Mouse (Mus musculus) limb, embryonic 11.5 days (tissue): ENCODE data around the gene Cradd. TPM values are rescaled to one million over a fixed set of nuclear protein-coding genes. Genes with fewer than 3 reads are reported as not detected.

Experiments
- ATAC-seq: fragments of 200-750 bp; cut with Nextera tagmentation; 2 replicates; pipeline ENCODE4 v1.8.0; 2017; ENCODE audit warnings: low read depth; ENCODE audit not compliant: insufficient number of reproducible peaks, low FRiP score, low TSS enrichment
- DNase-seq: peaks from one replicate; pipeline ENCODE4 v3.0.0-alpha.2; 2015; ENCODE audit warnings: low spot score
- H3K27ac ChIP-seq: fragments of 300-500 bp; sonication (generic); replicated peaks from 2 replicates; pipeline ENCODE4 v1.5.1; 2014; ENCODE audit warnings: low read depth, mild to moderate bottlenecking, low read length
- H3K27me3 ChIP-seq: fragments of 300-500 bp; sonication (generic); 2 replicates; pipeline ENCODE4 v1.6.1; 2014; ENCODE audit warnings: mild to moderate bottlenecking, low read length, mixed read lengths; ENCODE audit not compliant: control insufficient read depth, insufficient read depth
- H3K36me3 ChIP-seq: fragments of 300-500 bp; sonication (generic); 2 replicates; pipeline ENCODE4 v1.6.1; 2014; ENCODE audit warnings: mild to moderate bottlenecking, low read length, moderate library complexity, mixed read lengths; ENCODE audit not compliant: control insufficient read depth, insufficient read depth
- H3K4me1 ChIP-seq: fragments of 300-500 bp; sonication (generic); 2 replicates; pipeline ENCODE4 v1.6.1; 2014; ENCODE audit warnings: low read length, mixed read lengths; ENCODE audit not compliant: control insufficient read depth, insufficient read depth
- H3K4me2 ChIP-seq: fragments of 300-500 bp; sonication (generic); 2 replicates; pipeline ENCODE4 v1.6.1; 2014; ENCODE audit warnings: low read depth, mild to moderate bottlenecking, moderate library complexity; ENCODE audit not compliant: severe bottlenecking
- H3K4me3 ChIP-seq: fragments of 300-500 bp; sonication (generic); 2 replicates; pipeline ENCODE4 v1.5.1; 2014; ENCODE audit warnings: low read depth, low read length
- H3K9ac ChIP-seq: fragments of 300-500 bp; sonication (generic); 2 replicates; pipeline ENCODE4 v1.6.1; 2014; ENCODE audit warnings: mild to moderate bottlenecking, low read length
- H3K9me3 ChIP-seq: fragments of 300-500 bp; sonication (generic); 2 replicates; pipeline ENCODE4 v1.6.1; 2016; ENCODE audit warnings: low read length; ENCODE audit not compliant: control insufficient read depth
- WGBS: fragments of 180-500 bp; shearing (Covaris S2); extraction: QIAGEN DNeasy Blood & Tissue Kit; methylation state at CpG from one replicate; pipeline ENCODE4 v1.1.7; 2014; 5-methylcytosine and 5-hydroxymethylcytosine counted together
- polyA plus RNA-seq: library from polyadenylated mRNA; unstranded; fragments of >200 nt; fragmentation: Nextera tagmentation; extraction: Ambion mirVana; gene quantifications from 2 replicates; pipeline ENCODE4 v1.2.1, GENCODE M21; 2014

The Cradd gene
- polyA plus RNA-seq, 1 experiment from 2014 or later = 13.4 TPM

DNA sequence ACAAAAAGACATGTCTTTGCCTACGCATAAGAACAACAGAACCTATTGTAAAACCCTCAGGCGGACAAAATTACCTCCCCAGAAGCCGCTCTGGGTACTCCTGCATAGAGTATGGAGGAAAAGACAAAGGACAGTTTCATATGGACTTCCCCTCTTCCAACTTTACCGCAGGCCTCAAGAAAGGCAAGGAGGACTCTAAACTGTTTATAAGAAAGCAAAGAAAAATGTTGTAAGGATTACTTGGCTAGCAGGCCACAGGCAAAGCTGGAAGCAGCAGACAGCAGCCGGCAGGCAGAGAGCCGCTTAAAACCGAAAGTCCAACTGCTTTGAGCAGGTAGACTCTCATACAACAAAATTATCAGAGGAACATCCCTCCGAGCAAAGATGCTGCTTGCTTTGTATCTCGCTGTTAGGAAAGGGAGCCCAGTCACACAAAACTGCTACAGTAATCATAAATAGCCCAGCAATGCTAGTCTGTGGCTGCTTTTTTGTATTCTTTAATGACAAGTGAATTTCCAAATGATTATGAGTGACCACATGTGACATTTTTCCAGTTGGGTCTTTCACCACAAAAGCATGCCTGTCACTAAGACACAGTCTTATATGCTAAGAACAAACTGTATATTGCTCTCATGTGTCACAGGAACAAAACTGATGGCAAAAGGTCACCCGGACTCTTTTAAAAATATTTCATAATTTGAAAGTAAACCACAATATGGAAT is 57.7 kb downstream of the Cradd start:
- H3K9me3 ChIP-seq = no peaks in the 10 kb centered on the region
- peak; percentile 29 for DNase-seq
- no peak overlapping the region for H3K4me2 ChIP-seq
- H3K4me1 ChIP-seq = peaks cover 11% of the 10 kb centered on the region
- H3K9ac ChIP-seq = no peak overlapping the region
- WGBS = 58% methylated on average over 10 of the region's 10 CpGs
- no peak overlapping the region for H3K4me3 ChIP-seq
- H3K27me3 ChIP-seq = 0 out of 2 replicates have a peak, but pooled peaks cover 3% of the 10 kb centered on the region
- no peak for ATAC-seq
- no peak overlapping the region for H3K27ac ChIP-seq
- H3K36me3 ChIP-seq = no peaks in the 10 kb centered on the region

DNA sequence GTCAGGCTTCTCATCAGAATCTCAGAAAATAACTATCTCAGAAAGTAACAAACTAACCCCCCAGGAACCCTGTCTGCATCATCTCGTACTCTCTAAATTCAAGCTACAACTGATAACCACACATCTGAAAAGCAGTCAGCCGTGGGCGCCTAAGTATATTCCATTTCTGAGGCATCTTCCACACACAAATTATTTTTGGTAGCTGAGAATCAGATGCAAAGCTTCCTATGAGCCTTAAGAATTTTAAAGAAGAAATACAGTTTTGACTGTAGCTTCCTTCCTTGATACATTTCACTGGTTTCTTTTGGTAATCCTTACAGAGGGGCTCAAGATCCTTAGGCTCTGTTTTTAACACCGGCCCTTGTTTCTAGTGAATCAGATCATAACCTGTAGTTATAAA is 58.4 kb downstream of the Cradd start:
- H3K4me3 ChIP-seq = no peak overlapping the region

DNA sequence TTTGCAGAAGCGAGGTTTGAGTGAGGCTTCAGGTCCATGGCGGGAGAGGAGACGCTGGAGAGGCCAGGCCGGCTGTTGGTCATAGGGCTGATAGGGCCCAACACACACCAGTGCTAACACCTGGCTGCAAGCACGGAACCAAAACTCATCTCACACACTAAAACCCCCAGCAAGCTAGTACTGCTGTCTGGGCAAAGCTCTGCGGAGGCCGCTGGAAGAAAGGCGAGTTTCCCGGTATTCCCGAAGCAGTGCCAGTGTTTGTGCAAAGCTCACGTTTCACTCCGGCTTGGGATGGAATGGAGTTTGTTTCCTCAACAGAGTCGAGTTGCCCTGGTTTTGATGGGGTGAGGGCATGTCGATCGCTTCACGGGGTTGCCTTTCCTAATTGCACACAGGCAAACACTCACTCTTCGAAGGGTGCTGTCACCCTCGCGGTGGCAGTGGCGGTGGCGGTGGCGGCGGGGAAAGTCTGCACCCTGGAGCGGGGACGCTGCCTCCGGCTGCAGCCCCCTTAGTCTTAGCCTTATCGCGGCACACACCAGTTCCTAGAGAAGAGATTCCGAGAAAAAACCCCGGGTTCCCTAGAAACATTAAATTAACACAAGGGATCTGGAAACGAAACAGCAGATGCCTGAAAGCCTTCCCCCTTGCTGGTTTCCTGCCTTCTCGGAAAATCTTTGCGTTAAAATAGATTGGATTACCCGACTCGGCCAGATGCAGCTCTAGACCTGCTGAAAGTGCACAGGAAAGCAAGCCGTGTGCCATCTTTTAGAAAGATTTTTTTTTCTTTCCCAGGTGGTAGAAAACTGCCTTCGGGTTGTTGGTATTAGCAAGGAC is 59.2 kb downstream of the Cradd start:
- Histone ChIP-seq H3K27me3 (0 out of 2 replicates have a peak, but pooled peaks cover 3% of the 10 kb centered on the region), H3K9me3 (no peaks in the 10 kb centered on the region), H3K4me3 (peak overlapping the region; percentile 33), H3K9ac (peak overlapping the region; percentile 56), H3K4me1 (peaks cover 11% of the 10 kb centered on the region), H3K27ac (no peak overlapping the region), H3K36me3 (no peaks in the 10 kb centered on the region), H3K4me2 (peak overlapping the region; percentile 84)
- DNase-seq = peak; percentile 79
- 0 out of 2 replicates have a peak, but pooled peaks have one; percentile 18 for ATAC-seq
- WGBS = 3% methylated on average over 37 of the region's 37 CpGs

More for the DNA sequence above, 58.4 kb downstream of the Cradd start:
- Histone ChIP-seq H3K9ac (no peak overlapping the region), H3K36me3 (no peaks in the 10 kb centered on the region), H3K9me3 (no peaks in the 10 kb centered on the region), H3K4me1 (peaks cover 11% of the 10 kb centered on the region), H3K27me3 (0 out of 2 replicates have a peak, but pooled peaks cover 3% of the 10 kb centered on the region), H3K27ac (no peak overlapping the region), H3K4me2 (no peak overlapping the region)
- 66% methylated on average over 4 of the region's 4 CpGs for WGBS
- DNase-seq (no peak), ATAC-seq (no peak)

DNA sequence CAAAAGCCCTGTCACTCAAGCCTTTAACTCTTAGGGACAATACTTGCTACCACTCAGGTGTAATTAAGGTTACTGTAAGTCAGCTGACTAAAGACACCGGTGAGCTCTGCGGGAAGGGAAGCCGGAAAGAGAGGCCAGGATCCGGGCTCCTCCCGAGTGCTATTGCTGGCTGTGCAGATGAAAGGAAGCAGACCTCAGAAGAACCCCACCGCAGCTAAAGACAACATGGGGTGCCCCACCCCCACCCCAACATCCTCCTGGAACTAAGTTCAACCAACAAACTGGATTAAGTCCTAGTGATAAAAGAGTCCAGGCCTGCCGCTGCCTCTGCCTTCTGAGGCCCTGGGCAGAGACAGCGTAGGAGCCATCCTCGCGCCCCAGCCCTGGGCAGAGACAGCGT is 61.5 kb downstream of the Cradd start:
- H3K9ac ChIP-seq = no peak overlapping the region
- no peak overlapping the region for H3K4me3 ChIP-seq
- H3K4me2 ChIP-seq = no peak overlapping the region
- peak; percentile 29 for DNase-seq
- WGBS = 17% methylated on average over 11 of the region's 11 CpGs
- H3K9me3 ChIP-seq = no peaks in the 10 kb centered on the region
- no peak for ATAC-seq
- H3K27me3 ChIP-seq = 0 out of 2 replicates have a peak, but pooled peaks cover 3% of the 10 kb centered on the region
- H3K36me3 ChIP-seq = no peaks in the 10 kb centered on the region
- H3K27ac ChIP-seq = no peak overlapping the region
- peaks cover 11% of the 10 kb centered on the region for H3K4me1 ChIP-seq

DNA sequence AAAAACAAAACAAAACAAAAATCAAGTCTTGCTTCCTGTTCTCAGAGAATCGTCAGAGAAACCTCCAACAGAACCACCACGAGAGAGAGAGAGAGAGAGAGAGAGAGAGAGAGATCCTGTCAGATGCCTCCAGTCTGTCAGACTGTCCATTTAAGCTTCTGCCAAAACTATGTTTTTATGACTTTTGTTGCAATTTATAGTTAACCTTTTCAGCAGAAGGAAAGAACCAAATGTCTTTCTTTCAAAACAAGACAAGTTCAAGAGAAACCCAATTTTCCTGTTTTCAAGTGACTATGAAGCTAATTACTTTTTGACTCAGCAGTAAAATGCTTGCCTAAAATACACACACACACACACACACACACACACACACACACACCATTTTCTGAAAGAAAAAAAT is 62.7 kb downstream of the Cradd start:
- Histone ChIP-seq H3K9me3 (no peaks in the 10 kb centered on the region), H3K4me2 (no peak overlapping the region), H3K4me1 (peaks cover 9% of the 10 kb centered on the region), H3K4me3 (no peak overlapping the region), H3K9ac (no peak overlapping the region), H3K27me3 (0 out of 2 replicates have a peak, but pooled peaks cover 1% of the 10 kb centered on the region), H3K36me3 (no peaks in the 10 kb centered on the region), H3K27ac (no peak overlapping the region)
- 36% methylated on average over 2 of the region's 2 CpGs for WGBS
- no peak for DNase-seq
- no peak for ATAC-seq

DNA sequence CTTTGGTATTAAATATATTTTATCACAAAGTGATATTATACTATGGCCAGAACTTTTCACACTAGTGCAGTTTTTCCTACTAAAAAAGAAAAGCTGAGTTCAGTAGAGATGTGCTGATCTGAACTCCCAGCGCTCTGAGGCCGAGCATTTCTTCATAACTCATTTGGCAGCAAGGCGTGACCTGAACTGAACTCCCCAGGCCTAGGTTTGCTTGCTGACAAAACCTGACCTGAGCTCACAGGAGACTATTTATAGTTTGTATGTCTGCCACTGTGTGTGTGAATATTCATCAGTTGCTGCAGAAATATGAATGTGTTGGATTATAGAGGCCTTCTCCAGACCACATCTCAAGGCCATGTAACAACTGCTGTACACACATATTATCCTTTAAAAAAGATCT is 63.5 kb downstream of the Cradd start:
- peaks cover 12% of the 10 kb centered on the region for H3K4me1 ChIP-seq
- H3K4me2 ChIP-seq = no peak overlapping the region
- H3K4me3 ChIP-seq = no peak overlapping the region
- 89% methylated on average over 3 of the region's 3 CpGs for WGBS
- H3K9ac ChIP-seq = no peak overlapping the region
- DNase-seq = no peak
- no peaks in the 10 kb centered on the region for H3K27me3 ChIP-seq
- ATAC-seq = no peak
- H3K36me3 ChIP-seq = no peaks in the 10 kb centered on the region
- no peaks in the 10 kb centered on the region for H3K9me3 ChIP-seq
- H3K27ac ChIP-seq = no peak overlapping the region

DNA sequence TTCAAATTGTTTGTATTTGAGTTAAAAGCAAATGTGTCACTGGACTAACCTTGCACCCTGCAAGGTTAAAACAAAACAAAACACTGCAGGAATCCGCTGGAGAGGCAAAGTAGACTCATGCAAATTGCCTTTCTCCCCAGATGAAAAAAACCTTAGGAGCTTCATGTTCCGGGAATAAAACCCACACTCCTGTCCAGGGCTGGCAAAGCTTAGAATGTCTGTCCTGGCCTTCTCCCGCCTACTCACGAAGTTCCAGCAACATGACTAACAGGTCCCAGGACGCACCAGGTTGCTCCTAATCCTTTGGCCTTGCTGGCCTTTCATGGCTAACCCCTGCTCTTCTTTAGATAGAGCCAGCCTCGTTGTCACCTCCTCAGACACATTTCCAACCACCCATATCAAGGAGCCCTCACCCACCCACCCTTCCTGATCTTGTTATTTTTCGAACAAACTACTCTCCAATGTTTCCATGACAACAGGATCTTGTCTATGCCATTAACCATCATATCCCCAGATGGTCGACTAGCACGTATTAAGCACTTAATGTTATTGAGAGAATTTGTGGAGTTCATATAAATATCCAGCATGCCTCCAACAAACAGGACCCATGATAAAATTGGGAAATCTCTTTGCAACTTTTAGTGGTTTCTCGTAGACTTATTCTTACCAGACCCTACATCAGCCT is 65.3 kb downstream of the Cradd start:
- no peak for DNase-seq
- Histone ChIP-seq H3K4me1 (peaks cover 16% of the 10 kb centered on the region), H3K27ac (no peak overlapping the region), H3K4me2 (no peak overlapping the region), H3K9ac (no peak overlapping the region), H3K36me3 (no peaks in the 10 kb centered on the region), H3K9me3 (no peaks in the 10 kb centered on the region), H3K4me3 (no peak overlapping the region), H3K27me3 (no peaks in the 10 kb centered on the region)
- 78% methylated on average over 10 of the region's 10 CpGs for WGBS
- no peak for ATAC-seq

DNA sequence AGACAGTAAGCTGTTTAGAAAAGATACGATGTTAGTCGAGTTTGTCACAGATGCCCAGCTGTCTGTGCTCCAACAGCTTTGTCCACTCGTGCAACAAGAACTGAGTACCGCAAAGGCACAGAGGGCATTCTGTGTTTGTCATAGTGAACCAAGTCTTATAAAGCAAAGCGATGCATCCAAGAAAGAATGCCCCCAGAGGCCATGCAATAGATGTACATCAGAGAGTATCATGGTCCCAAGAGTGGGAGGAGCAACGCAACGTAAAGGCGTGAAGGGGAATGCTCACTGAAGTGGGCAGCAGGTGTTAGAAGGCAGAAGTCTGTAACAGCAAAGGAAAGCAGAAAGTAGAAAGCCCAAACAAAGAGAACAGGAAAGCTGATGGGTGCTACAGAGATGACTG is 66.0 kb downstream of the Cradd start:
- no peak overlapping the region for H3K9ac ChIP-seq
- ATAC-seq (no peak), DNase-seq (no peak)
- no peaks in the 10 kb centered on the region for H3K9me3 ChIP-seq
- H3K4me2 ChIP-seq = no peak overlapping the region
- H3K27ac ChIP-seq = no peak overlapping the region
- no peaks in the 10 kb centered on the region for H3K27me3 ChIP-seq
- 77% methylated on average over 8 of the region's 8 CpGs for WGBS
- H3K4me3 ChIP-seq = no peak overlapping the region
- no peaks in the 10 kb centered on the region for H3K36me3 ChIP-seq
- peaks cover 17% of the 10 kb centered on the region for H3K4me1 ChIP-seq
